Mouse (Mus musculus): ENCODE data around the gene Bad. TPM values are rescaled to one million over a fixed set of nuclear protein-coding genes. Genes with fewer than 3 reads are reported as not detected.

The Bad gene
- total and polyA plus RNA-seq, 3 experiments, result 21.1 to 33.5 (median 25.8) TPM

DNA sequence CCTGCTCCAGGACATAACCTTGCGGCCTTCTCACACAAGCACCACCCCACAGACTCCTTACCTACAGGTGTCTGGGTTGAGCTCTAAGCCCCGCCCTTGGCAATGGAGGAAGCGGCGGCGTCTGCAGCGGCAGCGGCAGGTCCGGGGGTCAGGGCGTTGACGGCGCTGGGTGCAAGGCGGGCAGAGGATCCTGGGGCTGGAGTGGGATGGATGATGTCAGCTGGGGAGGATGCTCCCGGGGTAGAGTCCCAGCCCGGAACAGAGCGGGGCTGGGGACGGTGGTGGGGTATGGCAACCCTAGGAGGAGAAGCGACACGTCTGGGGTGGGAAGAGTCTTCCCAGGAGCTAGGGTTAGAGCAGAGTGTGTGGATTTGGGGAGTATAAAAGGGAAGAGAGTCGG, 43.6 kb downstream of the Bad start:
- H3K27me3 ChIP-seq (ENCODE audit: control insufficient read depth, insufficient read depth, low read length), result no peaks in the 10 kb centered on the region
- H3K9ac ChIP-seq (ENCODE audit: low read depth, low read length), result no peak overlapping the region
- peaks cover 2% of the 10 kb centered on the region; the same call in 1 of the 2 replicates for H3K79me2 ChIP-seq (replicated peaks; ENCODE audit: control insufficient read depth, insufficient read depth, low read length)
- H3K4me1 ChIP-seq (ENCODE audit: control insufficient read depth, insufficient read depth, low read length), result peaks cover 6% of the 10 kb centered on the region
- intact Hi-C loops (cut with DNase I), result no loop called here
- H3K27ac ChIP-seq, result no peak overlapping the region
- no peak overlapping the region for H3K4me3 ChIP-seq
- no peaks in the 10 kb centered on the region for H3K36me3 ChIP-seq (ENCODE audit: control insufficient read depth, insufficient read depth, low read length)
- TF ChIP-seq EP300 (IDR thresholded peaks at IDR 0.05; ENCODE audit: insufficient read depth, low read depth, low read length), result no peak
- no peak for TF ChIP-seq POLR2A (IDR thresholded peaks at IDR 0.05; ENCODE audit: insufficient read depth, low read depth, low read length)
- no peak for TF ChIP-seq CTCF (IDR thresholded peaks at IDR 0.05)
- 88% methylated on average over 19 of the region's 19 CpGs for WGBS
- DNase-seq, result peak in 1 of 2 experiments; percentile 24

DNA sequence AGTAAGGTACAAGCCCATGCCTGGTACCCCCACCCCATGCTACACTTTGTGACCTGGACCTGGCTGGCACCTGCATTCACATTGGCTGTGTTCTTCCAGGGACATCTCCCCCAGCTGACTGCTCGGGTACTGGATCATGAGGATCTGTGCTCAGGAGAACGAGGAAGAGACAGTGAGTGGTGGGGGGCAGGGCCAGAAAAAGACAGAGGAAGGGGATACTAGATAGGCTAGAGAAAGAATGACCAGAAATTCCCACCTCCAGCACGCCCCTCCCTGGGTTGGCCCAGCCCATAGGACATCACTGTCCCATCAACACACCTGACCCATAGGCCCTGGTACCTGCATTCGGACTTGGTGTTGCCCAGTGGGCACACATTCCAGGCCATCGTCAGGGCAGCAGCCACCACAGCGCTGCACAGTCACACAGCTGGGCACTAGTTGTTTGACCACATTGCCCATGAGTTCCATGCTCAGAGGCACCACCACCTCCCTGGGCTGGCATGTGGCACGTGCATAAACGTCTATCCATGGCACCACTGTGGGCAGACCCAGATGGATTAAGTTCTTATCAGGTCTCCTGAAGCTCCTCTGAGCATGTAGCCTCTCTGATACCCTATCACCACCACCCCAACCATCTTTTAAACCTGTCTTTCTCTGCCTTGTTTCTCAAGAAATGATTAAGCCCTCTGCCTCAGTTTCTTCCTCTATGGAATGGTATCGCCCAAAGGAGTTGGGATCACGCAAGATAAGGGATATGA, 44.5 kb downstream of the Bad start:
- intact Hi-C loops (cut with DNase I), result no loop called here
- WGBS, result 65% methylated on average over 10 of the region's 10 CpGs
- DNase-seq, result no peak
- peak overlapping the region; percentile 76 for H3K4me3 ChIP-seq
- peaks cover 2% of the 10 kb centered on the region; the same call in 1 of the 2 replicates for H3K79me2 ChIP-seq (replicated peaks; ENCODE audit: control insufficient read depth, insufficient read depth, low read length)
- H3K4me1 ChIP-seq (ENCODE audit: control insufficient read depth, insufficient read depth, low read length), result peaks cover 6% of the 10 kb centered on the region
- H3K36me3 ChIP-seq (ENCODE audit: control insufficient read depth, insufficient read depth, low read length), result no peaks in the 10 kb centered on the region
- no peaks in the 10 kb centered on the region for H3K27me3 ChIP-seq (ENCODE audit: control insufficient read depth, insufficient read depth, low read length)
- no peak for TF ChIP-seq CTCF (IDR thresholded peaks at IDR 0.05)
- no peak for TF ChIP-seq EP300 (IDR thresholded peaks at IDR 0.05; ENCODE audit: insufficient read depth, low read depth, low read length)
- TF ChIP-seq POLR2A (IDR thresholded peaks at IDR 0.05; ENCODE audit: insufficient read depth, low read depth, low read length), result no peak
- peak overlapping the region; percentile 89 for H3K9ac ChIP-seq (ENCODE audit: low read depth, low read length)
- H3K27ac ChIP-seq, result peak overlapping the region; percentile 94

DNA sequence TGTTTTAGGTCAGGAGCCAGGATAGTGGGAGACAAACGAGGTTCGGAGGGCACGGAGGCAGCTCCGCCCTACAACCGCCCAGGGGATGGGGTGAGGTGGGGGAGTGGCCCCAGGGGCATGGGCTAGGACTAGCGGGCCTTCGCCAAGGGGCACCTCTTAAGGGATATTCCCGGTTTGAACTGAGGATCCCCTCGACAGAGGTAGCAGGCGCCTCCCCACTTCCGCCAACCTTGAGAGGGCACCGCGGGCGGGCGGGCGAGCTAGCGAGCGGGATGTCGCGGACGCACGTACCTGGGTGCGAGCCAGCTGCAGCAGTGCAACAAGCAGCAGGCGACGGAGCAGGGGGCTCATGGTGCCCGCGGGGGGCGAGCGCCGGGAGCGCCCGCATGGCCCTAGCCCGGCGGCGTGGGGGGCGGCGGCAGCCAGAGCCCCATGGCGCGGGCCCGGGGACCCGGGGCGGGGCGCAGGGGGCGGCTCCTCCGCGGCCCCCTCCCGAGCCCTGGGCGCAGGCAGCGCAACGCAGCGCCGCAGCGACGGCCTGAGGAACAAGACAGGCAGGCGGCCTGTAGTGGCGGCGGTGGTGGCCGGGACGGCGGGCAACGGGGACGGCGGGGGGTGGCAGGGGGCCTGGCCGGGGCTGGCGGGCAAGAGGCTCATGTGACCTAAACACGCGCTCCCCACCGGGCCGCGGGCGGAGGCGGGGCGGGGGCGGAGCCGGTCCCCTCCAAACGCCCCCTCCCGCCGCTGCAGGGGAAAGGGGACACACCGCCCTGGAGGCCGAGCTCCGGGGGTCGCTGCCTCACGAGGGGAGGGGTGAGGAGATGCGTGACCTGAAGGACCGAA, 45.6 kb downstream of the Bad start, which contains the start of gene Vegfb:
Vegfb (minus strand) TSS at position 591 of the 843 bp plus-strand sequence.
- peak within 1 kb of the TSS; percentile 76 for H3K4me3 ChIP-seq
- H3K36me3 ChIP-seq (ENCODE audit: control insufficient read depth, insufficient read depth, low read length), result no peaks in the 10 kb centered on the region
- peak within 1 kb of the TSS; percentile 94 for H3K27ac ChIP-seq
- peak; percentile 84 to 86 for DNase-seq
- H3K9ac ChIP-seq (ENCODE audit: low read depth, low read length), result peak within 1 kb of the TSS; percentile 89
- TF ChIP-seq EP300 (IDR thresholded peaks at IDR 0.05; ENCODE audit: insufficient read depth, low read depth, low read length), result no peak
- no peak; the same call in 1 of the 2 replicates for TF ChIP-seq POLR2A (IDR thresholded peaks at IDR 0.05; ENCODE audit: insufficient read depth, low read depth, low read length)
- no peak for TF ChIP-seq CTCF (IDR thresholded peaks at IDR 0.05)
- no peaks in the 10 kb centered on the region for H3K27me3 ChIP-seq (ENCODE audit: control insufficient read depth, insufficient read depth, low read length)
- intact Hi-C loops (cut with DNase I), result no loop called here
- WGBS, result under 1% methylated on average over 60 of the region's 85 CpGs
- H3K79me2 ChIP-seq (replicated peaks; ENCODE audit: control insufficient read depth, insufficient read depth, low read length), result peaks cover 2% of the 10 kb centered on the region; the same call in 1 of the 2 replicates
- H3K4me1 ChIP-seq (ENCODE audit: control insufficient read depth, insufficient read depth, low read length), result peaks cover 7% of the 10 kb centered on the region

DNA sequence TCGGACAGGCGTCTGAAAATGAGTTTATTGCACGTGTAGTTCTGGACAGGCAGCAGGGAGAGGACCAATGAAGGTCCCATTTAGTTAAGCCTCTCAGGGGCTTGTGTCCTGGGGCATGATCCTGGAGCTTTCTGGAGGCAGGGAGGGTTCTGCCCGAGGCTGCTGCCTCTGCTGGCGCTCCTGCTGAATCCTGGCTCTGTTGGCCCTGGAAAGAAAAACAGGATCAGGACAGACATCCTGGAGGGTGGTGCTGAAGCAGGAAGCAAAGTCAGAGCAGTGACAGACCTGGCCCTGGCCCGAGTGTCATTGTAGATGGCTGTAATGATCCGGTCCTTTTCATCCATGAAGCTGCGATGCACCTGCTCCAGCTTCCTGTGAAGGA, 46.2 kb downstream of the Bad start:
- H3K27me3 ChIP-seq (ENCODE audit: control insufficient read depth, insufficient read depth, low read length), result no peaks in the 10 kb centered on the region
- no peak for TF ChIP-seq EP300 (IDR thresholded peaks at IDR 0.05; ENCODE audit: insufficient read depth, low read depth, low read length)
- no peak for TF ChIP-seq CTCF (IDR thresholded peaks at IDR 0.05)
- TF ChIP-seq POLR2A (IDR thresholded peaks at IDR 0.05; ENCODE audit: insufficient read depth, low read depth, low read length), result no peak; the same call in 1 of the 2 replicates
- peaks cover 2% of the 10 kb centered on the region; the same call in 1 of the 2 replicates for H3K79me2 ChIP-seq (replicated peaks; ENCODE audit: control insufficient read depth, insufficient read depth, low read length)
- WGBS, result 4% methylated on average over 8 of the region's 8 CpGs
- peak overlapping the region; percentile 94 for H3K27ac ChIP-seq
- peaks cover 8% of the 10 kb centered on the region for H3K4me1 ChIP-seq (ENCODE audit: control insufficient read depth, insufficient read depth, low read length)
- intact Hi-C loops (cut with DNase I), result no loop called here
- no peaks in the 10 kb centered on the region for H3K36me3 ChIP-seq (ENCODE audit: control insufficient read depth, insufficient read depth, low read length)
- H3K9ac ChIP-seq (ENCODE audit: low read depth, low read length), result peak overlapping the region; percentile 89
- DNase-seq, result no peak
- H3K4me3 ChIP-seq, result peak overlapping the region; percentile 76

DNA sequence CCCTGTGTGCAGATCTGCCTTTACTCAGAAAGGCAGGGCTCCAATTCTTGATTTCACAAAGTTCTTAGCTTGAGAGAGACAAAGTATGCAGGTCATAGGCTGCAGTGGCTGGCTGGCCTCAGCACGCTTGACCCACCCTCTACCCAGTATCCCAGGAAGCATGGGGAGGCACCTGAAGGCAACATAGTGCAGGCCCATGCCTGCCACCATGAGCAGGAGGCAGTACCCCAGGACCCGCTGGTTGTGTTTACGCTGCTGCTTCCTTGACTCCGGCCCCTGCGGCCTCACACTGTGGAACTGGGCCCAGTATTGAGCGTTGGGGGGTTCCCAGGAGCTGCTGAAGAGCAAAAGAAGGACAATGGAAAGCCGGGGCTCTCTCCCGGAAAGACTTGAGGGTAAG, 47.6 kb downstream of the Bad start:
- no peaks in the 10 kb centered on the region for H3K27me3 ChIP-seq (ENCODE audit: control insufficient read depth, insufficient read depth, low read length)
- H3K79me2 ChIP-seq (replicated peaks; ENCODE audit: control insufficient read depth, insufficient read depth, low read length), result peaks cover 2% of the 10 kb centered on the region; the same call in 1 of the 2 replicates
- WGBS, result 91% methylated on average over 8 of the region's 8 CpGs
- no peaks in the 10 kb centered on the region for H3K36me3 ChIP-seq (ENCODE audit: control insufficient read depth, insufficient read depth, low read length)
- intact Hi-C loops (cut with DNase I), result no loop called here
- H3K4me1 ChIP-seq (ENCODE audit: control insufficient read depth, insufficient read depth, low read length), result peaks cover 10% of the 10 kb centered on the region
- H3K4me3 ChIP-seq, result no peak overlapping the region
- TF ChIP-seq EP300 (IDR thresholded peaks at IDR 0.05; ENCODE audit: insufficient read depth, low read depth, low read length) (no peak), CTCF (IDR thresholded peaks at IDR 0.05) (no peak), POLR2A (IDR thresholded peaks at IDR 0.05; ENCODE audit: insufficient read depth, low read depth, low read length) (no peak)
- DNase-seq, result peak in 1 of 2 experiments; percentile 14
- no peak overlapping the region for H3K9ac ChIP-seq (ENCODE audit: low read depth, low read length)
- H3K27ac ChIP-seq, result no peak overlapping the region
